Mouse (Mus musculus): ENCODE measurements at regions not wholly inside any gene's neighbourhood (a gene's known extent, or its start where the extent isn't known, plus 50 kb on each side); places are given as distances from the start of the nearest gene placed in this dataset.
A peak's percentile ranks its signal among the peaks of the same experiment; 100 is the strongest.

- H3K9ac ChIP-seq (replicated peaks; ENCODE audit: low read depth, low read length): no peak overlapping the region
- 27% methylated on average over 5 of the region's 5 CpGs for WGBS
Observed at GRCm38 (mm10) chr13:55909941-55910340, 73.9 kb upstream of the Pitx1 start.

GRCm38 (mm10) chr13:55904884-55905283, 68.9 kb upstream of the Pitx1 start:
- Histone ChIP-seq H3K9me3 (ENCODE audit: control insufficient read depth, low read length) (no peaks in the 10 kb centered on the region), H3K27ac (ENCODE audit: low read depth, low read length) (no peak overlapping the region), H3K9ac (replicated peaks; ENCODE audit: low read depth, low read length) (no peak overlapping the region), H3K4me1 (ENCODE audit: control insufficient read depth, insufficient read depth, low read length) (peaks cover 3% of the 10 kb centered on the region; the same call in 1 of the 2 replicates), H3K27me3 (ENCODE audit: control insufficient read depth, insufficient read depth, low read length) (no peaks in the 10 kb centered on the region), H3K36me3 (ENCODE audit: control insufficient read depth, insufficient read depth, low read length) (no peaks in the 10 kb centered on the region), H3K4me3 (ENCODE audit: low read depth, low read length) (no peak overlapping the region), H3K4me2 (ENCODE audit: low read depth, low read length) (no peak overlapping the region)
- WGBS: 89% methylated on average over 4 of the region's 4 CpGs
- ATAC-seq (ENCODE audit: low read depth): no peak

More at GRCm38 (mm10) chr13:55909941-55910340, 73.9 kb upstream of the Pitx1 start:
- Histone ChIP-seq H3K27ac (ENCODE audit: low read depth, low read length) (no peak overlapping the region), H3K4me3 (ENCODE audit: low read depth, low read length) (no peak overlapping the region), H3K4me2 (ENCODE audit: low read depth, low read length) (no peak overlapping the region), H3K9me3 (ENCODE audit: control insufficient read depth, low read length) (no peaks in the 10 kb centered on the region), H3K36me3 (ENCODE audit: control insufficient read depth, insufficient read depth, low read length) (no peaks in the 10 kb centered on the region), H3K4me1 (ENCODE audit: control insufficient read depth, insufficient read depth, low read length) (no peaks in the 10 kb centered on the region), H3K27me3 (ENCODE audit: control insufficient read depth, insufficient read depth, low read length) (no peaks in the 10 kb centered on the region)
- ATAC-seq (ENCODE audit: low read depth): no peak

GRCm38 (mm10) chr13:55902255-55902654, 66.3 kb upstream of the Pitx1 start:
- H3K27me3 ChIP-seq (ENCODE audit: control insufficient read depth, insufficient read depth, low read length): no peaks in the 10 kb centered on the region
- H3K9me3 ChIP-seq (ENCODE audit: control insufficient read depth, low read length): no peaks in the 10 kb centered on the region
- peaks cover 10% of the 10 kb centered on the region; the same call in 1 of the 2 replicates for H3K4me1 ChIP-seq (ENCODE audit: control insufficient read depth, insufficient read depth, low read length)
- H3K9ac ChIP-seq (replicated peaks; ENCODE audit: low read depth, low read length): no peak overlapping the region
- WGBS: 76% methylated on average over 11 of the region's 11 CpGs
- no peak overlapping the region for H3K4me3 ChIP-seq (ENCODE audit: low read depth, low read length)
- ATAC-seq (ENCODE audit: low read depth): no peak
- H3K27ac ChIP-seq (ENCODE audit: low read depth, low read length): no peak overlapping the region
- no peak overlapping the region for H3K4me2 ChIP-seq (ENCODE audit: low read depth, low read length)
- H3K36me3 ChIP-seq (ENCODE audit: control insufficient read depth, insufficient read depth, low read length): no peaks in the 10 kb centered on the region

- Histone ChIP-seq H3K4me3 (ENCODE audit: low read depth, low read length) (no peak overlapping the region), H3K4me1 (ENCODE audit: control insufficient read depth, insufficient read depth, low read length) (peaks cover 10% of the 10 kb centered on the region; the same call in 1 of the 2 replicates), H3K36me3 (ENCODE audit: control insufficient read depth, insufficient read depth, low read length) (no peaks in the 10 kb centered on the region), H3K27me3 (ENCODE audit: control insufficient read depth, insufficient read depth, low read length) (no peaks in the 10 kb centered on the region), H3K9me3 (ENCODE audit: control insufficient read depth, low read length) (no peaks in the 10 kb centered on the region), H3K27ac (ENCODE audit: low read depth, low read length) (no peak overlapping the region), H3K4me2 (ENCODE audit: low read depth, low read length) (no peak overlapping the region), H3K9ac (replicated peaks; ENCODE audit: low read depth, low read length) (no peak overlapping the region)
- 70% methylated on average over 4 of the region's 4 CpGs for WGBS
- no peak for ATAC-seq (ENCODE audit: low read depth)
Observed at GRCm38 (mm10) chr13:55900190-55900526, 64.2 kb upstream of the Pitx1 start.

DNA sequence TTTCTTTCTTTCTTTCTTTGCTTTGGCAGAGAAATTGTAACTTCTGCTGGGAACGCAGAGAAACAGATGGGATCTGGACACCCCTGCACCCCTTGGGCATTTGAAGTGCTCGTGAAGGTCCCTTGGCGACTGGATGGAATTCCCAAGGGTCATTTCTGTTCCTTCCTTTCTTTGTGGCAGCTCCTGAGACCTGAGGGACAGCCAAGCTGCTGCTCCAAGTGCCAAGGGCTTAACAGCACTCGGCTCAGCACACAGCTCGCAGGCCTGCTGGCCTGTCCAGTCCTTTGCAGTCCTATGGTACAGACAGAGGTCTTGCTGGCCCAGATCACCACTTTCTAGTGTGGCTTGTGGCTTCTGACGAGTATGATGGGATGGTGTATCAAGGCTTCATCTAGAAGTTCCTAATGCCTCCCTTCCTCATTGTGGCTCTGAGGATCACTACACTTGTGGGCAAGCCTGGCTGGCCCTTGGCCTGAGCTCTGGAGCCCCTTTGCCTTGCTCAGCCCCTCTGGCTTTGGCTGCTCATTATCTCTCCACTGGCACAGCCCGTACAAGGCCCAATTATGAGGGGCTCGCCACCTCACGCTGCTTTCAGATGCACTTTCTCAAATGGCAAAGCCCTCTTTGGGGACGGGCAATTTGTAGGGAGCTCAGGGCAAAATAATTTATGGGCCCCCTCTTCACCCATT, 63.7 kb upstream of the Pitx1 start:
- Histone ChIP-seq H3K27me3 (ENCODE audit: control insufficient read depth, insufficient read depth, low read length) (no peaks in the 10 kb centered on the region), H3K4me3 (ENCODE audit: low read depth, low read length) (no peak overlapping the region), H3K4me1 (ENCODE audit: control insufficient read depth, insufficient read depth, low read length) (peaks cover 10% of the 10 kb centered on the region; the same call in 1 of the 2 replicates), H3K9ac (replicated peaks; ENCODE audit: low read depth, low read length) (no peak overlapping the region), H3K36me3 (ENCODE audit: control insufficient read depth, insufficient read depth, low read length) (no peaks in the 10 kb centered on the region), H3K27ac (ENCODE audit: low read depth, low read length) (no peak overlapping the region), H3K9me3 (ENCODE audit: control insufficient read depth, low read length) (no peaks in the 10 kb centered on the region), H3K4me2 (ENCODE audit: low read depth, low read length) (no peak overlapping the region)
- ATAC-seq (ENCODE audit: low read depth): no peak
- 36% methylated on average over 10 of the region's 10 CpGs for WGBS

DNA sequence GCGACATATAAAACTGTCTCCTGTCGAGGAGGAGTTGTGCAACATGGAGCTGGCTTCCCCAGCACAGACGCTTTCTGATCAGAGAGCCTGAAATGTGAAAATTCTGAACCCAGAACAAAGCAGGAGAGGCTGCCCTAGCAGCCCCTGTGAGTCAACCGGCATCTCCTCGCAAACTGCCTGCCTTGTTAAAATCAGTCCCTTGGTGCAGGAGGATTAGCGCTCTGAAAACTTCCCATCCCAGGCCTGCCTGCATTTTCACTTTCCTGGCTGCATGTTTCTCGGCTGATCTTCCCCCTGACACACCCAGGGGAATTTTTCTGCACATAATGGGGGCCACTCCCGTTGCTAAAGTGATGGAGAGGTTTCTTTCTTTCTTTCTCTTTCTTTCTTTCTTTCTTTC, 63.0 kb upstream of the Pitx1 start:
- Histone ChIP-seq H3K36me3 (ENCODE audit: control insufficient read depth, insufficient read depth, low read length) (no peaks in the 10 kb centered on the region), H3K9me3 (ENCODE audit: control insufficient read depth, low read length) (no peaks in the 10 kb centered on the region), H3K4me3 (ENCODE audit: low read depth, low read length) (no peak overlapping the region), H3K27me3 (ENCODE audit: control insufficient read depth, insufficient read depth, low read length) (no peaks in the 10 kb centered on the region), H3K27ac (ENCODE audit: low read depth, low read length) (no peak overlapping the region), H3K9ac (replicated peaks; ENCODE audit: low read depth, low read length) (no peak overlapping the region), H3K4me2 (ENCODE audit: low read depth, low read length) (no peak overlapping the region), H3K4me1 (ENCODE audit: control insufficient read depth, insufficient read depth, low read length) (peaks cover 10% of the 10 kb centered on the region; the same call in 1 of the 2 replicates)
- 27% methylated on average over 8 of the region's 8 CpGs for WGBS
- no peak for ATAC-seq (ENCODE audit: low read depth)

DNA sequence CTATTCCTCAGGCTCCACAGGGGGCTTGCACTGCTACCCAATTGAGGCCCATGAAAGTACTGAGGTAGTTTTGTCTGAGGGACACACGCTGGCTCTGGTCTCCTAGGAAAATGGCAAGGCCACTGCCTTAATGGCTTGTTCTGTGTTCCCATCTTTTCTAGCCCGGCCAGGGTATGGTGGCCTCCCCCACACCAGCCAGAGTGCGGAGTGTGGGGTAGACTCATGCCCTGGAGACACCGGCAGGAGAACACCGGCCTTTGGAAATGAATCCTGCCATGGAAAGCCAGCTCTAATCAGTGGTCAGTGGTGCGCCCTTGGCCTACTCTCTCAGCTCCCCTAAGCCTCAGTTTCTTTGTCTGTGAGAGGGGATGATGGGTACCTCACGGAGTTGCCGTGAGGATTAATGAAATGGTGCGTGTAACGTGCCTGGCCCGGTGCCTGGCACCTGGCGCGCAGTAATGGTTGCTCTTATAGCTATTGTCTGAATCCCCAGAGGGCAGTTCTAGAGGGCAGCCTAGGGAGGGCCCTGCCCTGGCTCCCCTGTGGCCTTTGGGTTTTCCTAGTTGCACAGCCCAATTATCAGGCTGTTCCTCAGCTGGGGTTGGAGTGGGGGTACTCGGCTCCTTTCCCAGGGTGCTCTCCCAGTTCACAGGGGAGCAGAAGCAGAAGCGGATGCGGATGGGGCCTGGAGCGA, 62.4 kb upstream of the Pitx1 start:
- WGBS: 38% methylated on average over 17 of the region's 17 CpGs
- ATAC-seq (ENCODE audit: low read depth): peak; percentile 56; the same call in 1 of the 2 replicates
- H3K4me2 ChIP-seq (ENCODE audit: low read depth, low read length): no peak overlapping the region
- no peak overlapping the region for H3K27ac ChIP-seq (ENCODE audit: low read depth, low read length)
- H3K9me3 ChIP-seq (ENCODE audit: control insufficient read depth, low read length): no peaks in the 10 kb centered on the region
- H3K4me3 ChIP-seq (ENCODE audit: low read depth, low read length): no peak overlapping the region
- no peaks in the 10 kb centered on the region for H3K36me3 ChIP-seq (ENCODE audit: control insufficient read depth, insufficient read depth, low read length)
- H3K27me3 ChIP-seq (ENCODE audit: control insufficient read depth, insufficient read depth, low read length): no peaks in the 10 kb centered on the region
- peaks cover 13% of the 10 kb centered on the region; the same call in 1 of the 2 replicates for H3K4me1 ChIP-seq (ENCODE audit: control insufficient read depth, insufficient read depth, low read length)
- H3K9ac ChIP-seq (replicated peaks; ENCODE audit: low read depth, low read length): no peak overlapping the region

DNA sequence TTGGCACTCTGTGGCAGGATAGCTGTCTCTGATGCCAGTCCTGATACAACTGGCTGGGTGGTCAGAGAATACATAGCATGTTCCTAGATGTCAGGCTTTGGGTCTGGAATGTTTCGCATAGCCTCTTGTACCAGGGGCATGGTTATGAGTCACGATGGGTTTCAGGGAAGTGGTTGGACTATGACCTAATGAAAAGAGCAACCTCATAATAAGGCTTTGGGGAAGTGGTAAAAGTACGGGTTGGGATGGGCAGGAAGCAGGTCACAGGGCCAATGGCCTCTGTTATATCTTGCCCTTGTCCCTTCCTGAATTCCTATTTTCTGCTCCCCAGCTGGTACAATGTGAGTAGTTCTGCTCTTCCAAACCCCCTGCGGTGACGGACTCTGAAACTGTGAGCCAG, 59.5 kb upstream of the Pitx1 start:
- H3K4me3 ChIP-seq (ENCODE audit: low read depth, low read length): no peak overlapping the region
- no peak overlapping the region for H3K9ac ChIP-seq (replicated peaks; ENCODE audit: low read depth, low read length)
- no peaks in the 10 kb centered on the region for H3K27me3 ChIP-seq (ENCODE audit: control insufficient read depth, insufficient read depth, low read length)
- no peak overlapping the region for H3K4me2 ChIP-seq (ENCODE audit: low read depth, low read length)
- H3K36me3 ChIP-seq (ENCODE audit: control insufficient read depth, insufficient read depth, low read length): no peaks in the 10 kb centered on the region
- peaks cover 14% of the 10 kb centered on the region; the same call in 1 of the 2 replicates for H3K4me1 ChIP-seq (ENCODE audit: control insufficient read depth, insufficient read depth, low read length)
- 88% methylated on average over 5 of the region's 5 CpGs for WGBS
- H3K27ac ChIP-seq (ENCODE audit: low read depth, low read length): no peak overlapping the region
- ATAC-seq (ENCODE audit: low read depth): no peak
- H3K9me3 ChIP-seq (ENCODE audit: control insufficient read depth, low read length): no peaks in the 10 kb centered on the region

Data from neural tube, embryonic 14.5 days (tissue).